Mouse (Mus musculus): ENCODE data around the gene Neurl1a. TPM values are rescaled to one million over a fixed set of nuclear protein-coding genes. Genes with fewer than 3 reads are reported as not detected.

The Neurl1a gene
- polyA plus RNA-seq, 1 experiment = 4.6 TPM

DNA sequence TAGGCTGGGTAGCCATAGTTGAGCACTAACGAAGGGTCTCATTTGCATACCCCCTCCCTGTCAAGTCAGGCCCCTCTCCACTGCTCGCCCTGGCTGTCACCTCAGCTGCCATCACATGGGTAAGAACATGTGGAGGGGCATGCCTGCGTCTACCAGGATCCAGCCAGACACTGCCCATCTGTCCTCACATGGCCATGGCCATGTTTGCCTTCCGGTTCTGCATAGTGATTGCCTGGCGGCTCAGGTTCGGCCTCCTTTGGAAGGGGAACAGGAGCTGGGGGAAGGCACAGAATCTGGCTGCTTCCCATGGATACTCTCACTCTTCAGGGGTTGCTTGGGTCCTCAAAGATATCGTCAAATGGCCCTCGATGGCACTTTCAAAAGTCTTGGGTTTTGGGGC lies 52.1 kb downstream of the Neurl1a start:
- TF ChIP-seq POLR2A (IDR thresholded peaks at IDR 0.05; ENCODE audit: borderline replicate concordance, control insufficient read depth, low read depth, low read length) (no peak), CTCF (IDR thresholded peaks at IDR 0.05; ENCODE audit: control insufficient read depth, insufficient read depth, low read length) (no peak)
- 82% methylated on average over 8 of the region's 8 CpGs for WGBS

DNA sequence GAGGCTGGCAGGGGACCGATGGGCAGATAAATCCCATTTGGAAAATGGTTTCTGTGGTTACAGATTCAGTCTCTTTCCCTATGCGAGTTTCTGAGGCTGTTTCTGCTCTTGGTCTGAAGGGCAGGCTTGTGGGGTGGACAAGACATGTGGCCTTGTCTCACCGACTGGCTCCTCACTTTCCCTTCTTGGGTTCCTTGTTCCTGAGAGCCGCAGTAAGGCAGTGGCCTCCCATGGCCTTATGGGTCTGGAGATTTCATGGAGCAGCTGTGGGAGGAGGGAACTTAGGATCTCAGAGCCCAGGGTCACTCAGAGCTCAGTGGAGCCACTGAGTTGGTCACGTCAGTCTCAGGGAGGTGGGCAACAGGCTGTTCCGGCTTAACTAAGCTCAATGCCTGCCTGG lies 52.8 kb downstream of the Neurl1a start:
- Histone ChIP-seq H3K27ac (ENCODE audit: control insufficient read depth, insufficient read depth, low read depth, low read length, poor library complexity) (no peak overlapping the region), H3K4me3 (replicated peaks; ENCODE audit: control insufficient read depth, low read depth, low read length) (no peak overlapping the region), H3K4me1 (ENCODE audit: control insufficient read depth, insufficient read depth, low read length) (no peaks in the 10 kb centered on the region)
- 81% methylated on average over 6 of the region's 6 CpGs for whole genome bisulfite sequencing
- no peak for TF ChIP-seq POLR2A (IDR thresholded peaks at IDR 0.05; ENCODE audit: borderline replicate concordance, control insufficient read depth, low read depth, low read length)
- TF ChIP-seq CTCF (IDR thresholded peaks at IDR 0.05; ENCODE audit: control insufficient read depth, insufficient read depth, low read length) = no peak

More for the DNA sequence above, 52.1 kb downstream of the Neurl1a start:
- Histone ChIP-seq H3K4me1 (ENCODE audit: control insufficient read depth, insufficient read depth, low read length) (no peaks in the 10 kb centered on the region), H3K4me3 (replicated peaks; ENCODE audit: control insufficient read depth, low read depth, low read length) (no peak overlapping the region), H3K27ac (ENCODE audit: control insufficient read depth, insufficient read depth, low read depth, low read length, poor library complexity) (no peak overlapping the region)

DNA sequence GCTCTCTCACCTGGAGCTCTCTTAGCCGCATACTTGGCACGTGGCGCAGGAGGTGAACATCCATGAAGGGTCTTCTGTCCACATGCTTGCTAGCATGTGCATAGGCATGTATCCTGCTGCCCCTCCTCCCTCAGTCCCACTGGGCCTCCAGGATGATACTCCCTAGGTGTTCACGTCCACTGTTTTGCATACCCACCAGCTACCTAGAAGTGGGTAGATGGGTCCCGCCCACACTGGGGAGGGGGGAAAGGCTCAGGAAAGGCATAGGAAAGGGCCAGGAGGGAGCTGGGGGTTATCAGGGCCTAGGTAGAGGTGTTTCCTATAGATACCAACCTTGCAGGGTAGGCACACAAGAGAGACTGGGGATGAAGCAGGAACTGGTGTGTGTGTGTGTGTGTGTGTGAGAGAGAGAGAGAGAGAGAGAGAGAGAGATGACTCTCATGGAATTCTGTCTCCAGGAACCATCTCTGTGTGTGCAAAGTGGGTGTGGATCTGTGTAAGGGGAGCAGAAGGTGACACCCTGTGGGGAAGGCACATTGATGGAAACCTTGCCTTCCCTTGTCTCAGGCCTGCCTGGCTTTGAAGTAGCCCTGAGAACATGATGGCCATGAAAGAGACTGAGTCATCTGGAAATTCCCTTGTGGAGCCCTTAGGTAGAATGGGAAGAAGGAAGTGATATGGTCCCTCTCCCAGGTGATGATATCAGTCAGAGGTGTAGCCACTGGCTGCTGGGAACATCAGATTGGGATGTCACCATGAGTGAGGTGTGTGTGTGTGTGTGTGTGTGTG lies 53.7 kb downstream of the Neurl1a start:
- WGBS = 80% methylated on average over 5 of the region's 5 CpGs

DNA sequence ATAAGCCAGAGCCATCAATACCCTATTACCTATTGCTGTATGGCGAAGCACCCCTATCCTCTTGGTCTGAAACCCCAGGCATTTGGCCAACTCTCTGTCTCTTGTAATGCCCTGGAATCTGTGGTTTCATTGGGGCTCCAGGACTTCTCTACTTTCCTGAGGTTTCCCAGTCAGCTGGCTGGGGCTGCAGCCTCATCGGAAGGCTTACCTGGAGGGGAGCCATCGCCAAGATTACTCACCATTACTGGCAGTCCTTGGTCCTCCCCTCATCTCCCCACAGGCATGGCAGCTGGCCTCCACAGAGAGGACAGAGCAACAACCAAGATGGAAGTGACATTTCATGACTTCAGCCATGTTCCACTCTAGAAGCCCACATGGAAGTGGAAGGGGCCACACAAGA lies 54.5 kb downstream of the Neurl1a start:
- Histone ChIP-seq H3K4me1 (ENCODE audit: control insufficient read depth, insufficient read depth, low read length) (no peaks in the 10 kb centered on the region), H3K27ac (ENCODE audit: control insufficient read depth, insufficient read depth, low read depth, low read length, poor library complexity) (no peak overlapping the region), H3K4me3 (replicated peaks; ENCODE audit: control insufficient read depth, low read depth, low read length) (no peak overlapping the region)
- 79% methylated on average over 3 of the region's 3 CpGs for WGBS
- TF ChIP-seq POLR2A (IDR thresholded peaks at IDR 0.05; ENCODE audit: borderline replicate concordance, control insufficient read depth, low read depth, low read length) = no peak
- TF ChIP-seq CTCF (IDR thresholded peaks at IDR 0.05; ENCODE audit: control insufficient read depth, insufficient read depth, low read length) = no peak

More for the DNA sequence above, 53.7 kb downstream of the Neurl1a start:
- no peaks in the 10 kb centered on the region for H3K4me1 ChIP-seq (ENCODE audit: control insufficient read depth, insufficient read depth, low read length)
- no peak overlapping the region for H3K4me3 ChIP-seq (replicated peaks; ENCODE audit: control insufficient read depth, low read depth, low read length)
- H3K27ac ChIP-seq (ENCODE audit: control insufficient read depth, insufficient read depth, low read depth, low read length, poor library complexity) = no peak overlapping the region
- no peak for TF ChIP-seq CTCF (IDR thresholded peaks at IDR 0.05; ENCODE audit: control insufficient read depth, insufficient read depth, low read length)
- TF ChIP-seq POLR2A (IDR thresholded peaks at IDR 0.05; ENCODE audit: borderline replicate concordance, control insufficient read depth, low read depth, low read length) = no peak

DNA sequence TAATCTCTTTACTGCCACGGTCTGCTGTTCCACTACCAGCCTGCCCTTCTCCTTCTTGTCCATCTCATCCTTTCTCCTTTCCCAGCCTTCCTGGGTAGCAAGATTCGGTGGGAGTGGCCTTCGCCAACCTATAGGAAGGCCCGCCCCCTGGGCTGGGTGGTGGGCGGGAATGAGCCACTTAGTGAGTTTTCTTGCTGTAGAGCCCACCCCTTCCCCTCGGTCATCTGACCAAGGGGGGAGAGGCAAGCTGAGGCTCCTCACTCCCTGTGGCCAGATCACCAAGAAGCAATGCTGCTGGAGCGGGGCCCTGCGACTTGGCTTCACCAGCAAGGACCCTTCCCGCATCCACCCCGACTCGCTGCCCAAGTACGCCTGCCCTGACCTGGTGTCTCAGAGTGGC lies 61.5 kb downstream of the Neurl1a start:
- TF ChIP-seq POLR2A (IDR thresholded peaks at IDR 0.05; ENCODE audit: borderline replicate concordance, control insufficient read depth, low read depth, low read length) = no peak
- TF ChIP-seq CTCF (IDR thresholded peaks at IDR 0.05; ENCODE audit: control insufficient read depth, insufficient read depth, low read length) = no peak

DNA sequence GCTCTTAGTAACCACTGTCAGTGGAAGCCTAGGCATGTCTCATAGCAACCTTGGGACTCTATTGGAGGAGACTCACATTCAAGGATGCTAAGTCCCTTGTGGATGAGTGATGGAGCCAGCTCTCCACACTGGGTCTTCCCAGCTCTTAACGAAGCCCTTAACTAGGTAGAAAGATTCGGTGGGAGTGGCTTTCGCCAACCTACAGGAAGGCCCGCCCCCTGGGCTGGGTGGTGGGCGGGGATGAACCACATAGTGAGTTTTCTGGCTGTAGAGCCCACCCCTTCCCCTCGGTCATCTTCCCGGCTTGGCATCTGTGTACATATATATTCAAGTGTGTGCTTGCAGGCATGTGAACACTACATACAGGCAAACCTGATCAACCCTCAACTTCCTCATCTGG lies 62.3 kb downstream of the Neurl1a start:
- 53% methylated on average over 7 of the region's 7 CpGs for WGBS
- Histone ChIP-seq H3K4me1 (ENCODE audit: control insufficient read depth, insufficient read depth, low read length) (no peaks in the 10 kb centered on the region), H3K27ac (ENCODE audit: control insufficient read depth, insufficient read depth, low read depth, low read length, poor library complexity) (no peak overlapping the region), H3K4me3 (replicated peaks; ENCODE audit: control insufficient read depth, low read depth, low read length) (no peak overlapping the region)
- no peak for TF ChIP-seq POLR2A (IDR thresholded peaks at IDR 0.05; ENCODE audit: borderline replicate concordance, control insufficient read depth, low read depth, low read length)
- no peak for TF ChIP-seq CTCF (IDR thresholded peaks at IDR 0.05; ENCODE audit: control insufficient read depth, insufficient read depth, low read length)

More for the DNA sequence above, 61.5 kb downstream of the Neurl1a start:
- H3K27ac ChIP-seq (ENCODE audit: control insufficient read depth, insufficient read depth, low read depth, low read length, poor library complexity) = no peak overlapping the region
- no peak overlapping the region for H3K4me3 ChIP-seq (replicated peaks; ENCODE audit: control insufficient read depth, low read depth, low read length)
- no peaks in the 10 kb centered on the region for H3K4me1 ChIP-seq (ENCODE audit: control insufficient read depth, insufficient read depth, low read length)
- 63% methylated on average over 12 of the region's 12 CpGs for WGBS

DNA sequence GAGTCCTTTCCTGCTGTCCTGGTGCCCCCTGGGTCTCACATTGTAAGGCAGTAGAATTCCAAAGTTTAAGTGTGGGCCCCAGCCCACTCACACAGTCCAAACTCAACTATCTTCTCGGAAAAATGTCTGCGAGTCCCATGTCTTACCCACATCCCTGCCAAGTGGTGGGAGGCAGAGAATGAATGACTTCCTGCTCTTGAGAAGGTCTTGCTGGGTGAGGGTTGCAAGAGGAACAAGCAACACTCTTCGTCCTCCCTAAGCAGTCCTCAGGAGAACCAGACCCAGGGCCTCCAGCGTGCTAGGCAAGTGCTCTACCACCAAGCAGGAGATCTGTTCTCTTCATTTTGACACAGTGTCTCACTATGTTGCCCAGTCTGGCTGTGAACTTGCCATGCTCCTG lies 63.6 kb downstream of the Neurl1a start:
- no peaks in the 10 kb centered on the region for H3K4me1 ChIP-seq (ENCODE audit: control insufficient read depth, insufficient read depth, low read length)
- no peak for TF ChIP-seq POLR2A (IDR thresholded peaks at IDR 0.05; ENCODE audit: borderline replicate concordance, control insufficient read depth, low read depth, low read length)
- no peak for TF ChIP-seq CTCF (IDR thresholded peaks at IDR 0.05; ENCODE audit: control insufficient read depth, insufficient read depth, low read length)
- 19% methylated on average over 4 of the region's 4 CpGs for WGBS

DNA sequence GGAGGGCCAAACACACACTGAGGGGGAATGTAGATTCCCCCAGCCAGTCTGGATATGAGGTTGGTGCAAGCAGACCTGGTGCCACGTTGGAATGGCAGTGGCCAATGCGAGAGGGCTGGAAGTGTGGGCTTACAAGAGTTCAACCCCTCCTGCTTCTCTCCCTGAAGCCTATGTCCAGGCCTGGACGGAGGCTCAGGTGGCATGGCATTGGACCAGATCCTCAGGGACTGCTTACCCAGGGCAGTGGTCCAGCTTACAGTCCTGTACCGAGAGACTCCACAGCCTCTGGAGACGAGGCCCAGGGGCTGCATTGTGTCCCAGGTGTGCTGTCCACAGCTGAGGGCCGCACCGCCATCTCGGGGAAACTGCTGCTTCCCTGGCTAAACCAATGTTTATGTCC lies 66.9 kb downstream of the Neurl1a start:
- no peaks in the 10 kb centered on the region for H3K4me1 ChIP-seq (ENCODE audit: control insufficient read depth, insufficient read depth, low read length)
- 79% methylated on average over 8 of the region's 8 CpGs for WGBS
- no peak overlapping the region for H3K4me3 ChIP-seq (replicated peaks; ENCODE audit: control insufficient read depth, low read depth, low read length)
- no peak overlapping the region for H3K27ac ChIP-seq (ENCODE audit: control insufficient read depth, insufficient read depth, low read depth, low read length, poor library complexity)
- TF ChIP-seq POLR2A (IDR thresholded peaks at IDR 0.05; ENCODE audit: borderline replicate concordance, control insufficient read depth, low read depth, low read length) = no peak
- no peak for TF ChIP-seq CTCF (IDR thresholded peaks at IDR 0.05; ENCODE audit: control insufficient read depth, insufficient read depth, low read length)

More for the DNA sequence above, 63.6 kb downstream of the Neurl1a start:
- Histone ChIP-seq H3K4me3 (replicated peaks; ENCODE audit: control insufficient read depth, low read depth, low read length) (no peak overlapping the region), H3K27ac (ENCODE audit: control insufficient read depth, insufficient read depth, low read depth, low read length, poor library complexity) (no peak overlapping the region)

All from bone marrow, adult 2 months (tissue).